Mouse (Mus musculus) G1E (cell line): Measurements from ENCODE around the gene Nup107. TPM values are rescaled to one million over a fixed set of nuclear protein-coding genes. Genes with fewer than 3 reads are reported as not detected.

Experiments used
- ATAC-seq: 2 replicates; pipeline ENCODE4 v1.8.0; 2016; ENCODE audit warnings: mild to moderate bottlenecking; ENCODE audit not compliant: insufficient number of reproducible peaks, poor library complexity, low FRiP score, severe bottlenecking; ENCODE audit errors: extremely low read depth
- DNase-seq: peaks from one replicate; pipeline ENCODE4 v3.0.0; 2012; ENCODE audit warnings: low spot score
- H3K27me3 ChIP-seq: 2 replicates; pipeline ENCODE4 v1.6.1; 2012; ENCODE audit warnings: mild to moderate bottlenecking, low read length, inconsistent platforms; ENCODE audit not compliant: insufficient read depth
- H3K36me3 ChIP-seq: replicated peaks from 2 replicates; pipeline ENCODE3; 2012; ENCODE audit warnings: mild to moderate bottlenecking, inconsistent platforms
- H3K4me1 ChIP-seq: 2 replicates; pipeline ENCODE4 v1.6.1; 2012; ENCODE audit warnings: low read depth, low read length, inconsistent platforms, mixed read lengths; ENCODE audit not compliant: insufficient read depth
- H3K4me3 ChIP-seq: 2 replicates; pipeline ENCODE4 v1.5.1; 2012; ENCODE audit warnings: low read depth, mild to moderate bottlenecking, inconsistent platforms, low read length, moderate library complexity, mixed read lengths
- H3K9me3 ChIP-seq: replicated peaks from 2 replicates; pipeline ENCODE4 v1.6.1; 2012; ENCODE audit warnings: inconsistent platforms
- CTCF ChIP-seq: IDR thresholded peaks from 2 replicates; pipeline ENCODE4 v1.5.1; 2012; ENCODE audit warnings: low read depth, low read length, inconsistent platforms, mixed read lengths
- GATA1 ChIP-seq: IDR thresholded peaks from 2 replicates; pipeline ENCODE4 v1.6.1; 2012; ENCODE audit warnings: borderline replicate concordance, low read length, inconsistent platforms, mixed read lengths
- GATA2 ChIP-seq: IDR thresholded peaks from 2 replicates; pipeline ENCODE4 v1.6.1; 2012; ENCODE audit warnings: low read depth, low read length, inconsistent platforms, borderline replicate concordance
- POLR2AphosphoS5 ChIP-seq: IDR thresholded peaks from 2 replicates; pipeline ENCODE4 v1.6.1; 2012; ENCODE audit warnings: low read depth, low read length, inconsistent platforms; ENCODE audit not compliant: insufficient replicate concordance
- TAL1 ChIP-seq: conservative IDR thresholded peaks from 2 replicates; pipeline ENCODE4 v1.6.1; 2012; ENCODE audit warnings: low read depth, low read length, inconsistent platforms, mixed read lengths
- polyA plus RNA-seq: library from polyadenylated mRNA; stranded (reverse); fragments of >175 nt; gene quantifications from 2 replicates; pipeline ENCODE4 v1.2.3, GENCODE M21; 2012
- total RNA-seq, 2 experiments: library from RNA; stranded (forward) in 1 of 2; stranded (reverse) in 1 of 2; fragments of 200-1000 nt in 1 of 2; fragments of >200 nt in 1 of 2; fragmentation: Nextera tagmentation in 1 of 2; gene quantifications; 2 replicates each; pipeline ENCODE4 v1.2.3; 2014 to 2017

Gene Nup107
- total and polyA plus RNA-seq, 3 experiments: 59.9 to 144 (median 130) TPM

DNA sequence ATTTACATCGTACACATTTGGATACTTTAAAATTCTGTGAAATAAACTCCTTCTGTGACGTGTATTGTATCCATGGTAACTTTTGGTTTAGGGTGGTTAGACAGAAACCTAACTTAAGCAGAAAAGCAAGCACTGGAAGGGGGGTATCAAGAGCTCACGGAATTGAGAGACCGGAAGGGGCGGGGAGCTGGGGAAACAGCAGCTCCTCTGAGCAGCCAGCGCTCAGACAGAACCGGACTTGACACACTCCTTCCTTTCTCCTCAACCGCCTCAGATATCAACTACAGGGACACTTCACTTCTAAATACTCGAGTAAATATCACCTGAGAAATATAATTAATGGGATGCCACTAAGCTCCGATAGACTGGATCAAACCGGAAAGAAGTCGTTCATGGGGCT lies 4.6 kb upstream of the Nup107 start:
- TF ChIP-seq TAL1: no peak
- no peak for TF ChIP-seq GATA1
- Histone ChIP-seq H3K27me3 (no peaks in the 10 kb centered on the region), H3K4me1 (peaks cover 19% of the 10 kb centered on the region), H3K36me3 (no peaks in the 10 kb centered on the region), H3K9me3 (peaks cover 3% of the 10 kb centered on the region; the same call in 1 of the 2 replicates), H3K4me3 (no peak overlapping the region)
- ATAC-seq (no peak), DNase-seq (no peak)

DNA sequence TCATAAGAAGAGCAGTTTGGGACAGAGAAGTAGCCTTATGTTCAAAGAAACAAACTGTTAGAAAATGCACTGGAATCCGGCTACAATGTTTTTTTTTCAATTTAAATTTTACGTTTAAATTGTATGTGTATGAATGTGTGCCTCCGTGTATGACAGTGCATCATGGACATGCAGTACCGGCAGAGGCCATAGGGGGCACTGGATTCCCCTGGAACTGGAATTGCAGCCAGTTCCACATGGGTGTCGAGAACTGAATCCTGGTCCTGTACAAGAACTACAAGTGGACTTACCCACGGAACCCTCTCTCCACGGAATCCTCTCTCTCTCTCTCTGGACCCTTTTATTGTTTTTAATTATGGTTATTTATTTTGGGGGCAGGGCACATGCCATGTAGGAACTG lies 3.7 kb upstream of the Nup107 start:
- Histone ChIP-seq H3K4me3 (no peak overlapping the region), H3K27me3 (no peaks in the 10 kb centered on the region), H3K36me3 (peaks cover 2% of the 10 kb centered on the region), H3K9me3 (peaks cover 3% of the 10 kb centered on the region; the same call in 1 of the 2 replicates), H3K4me1 (peaks cover 25% of the 10 kb centered on the region)
- no peak for TF ChIP-seq POLR2AphosphoS5
- TF ChIP-seq TAL1: no peak
- TF ChIP-seq GATA1: no peak
- TF ChIP-seq CTCF: peak; percentile 72
- TF ChIP-seq GATA2: no peak
- DNase-seq (no peak), ATAC-seq (no peak)

GRCm38 (mm10) chr10:117795206-117795605 lies 2.7 kb upstream of the Nup107 start:
- Histone ChIP-seq H3K9me3 (peaks cover 3% of the 10 kb centered on the region; the same call in 1 of the 2 replicates), H3K27me3 (no peaks in the 10 kb centered on the region), H3K4me1 (peaks cover 35% of the 10 kb centered on the region), H3K36me3 (peaks cover 11% of the 10 kb centered on the region), H3K4me3 (no peak overlapping the region)
- DNase-seq: no peak
- TF ChIP-seq TAL1 (no peak), GATA2 (no peak), POLR2AphosphoS5 (no peak), GATA1 (no peak), CTCF (no peak)
- ATAC-seq: no peak

DNA sequence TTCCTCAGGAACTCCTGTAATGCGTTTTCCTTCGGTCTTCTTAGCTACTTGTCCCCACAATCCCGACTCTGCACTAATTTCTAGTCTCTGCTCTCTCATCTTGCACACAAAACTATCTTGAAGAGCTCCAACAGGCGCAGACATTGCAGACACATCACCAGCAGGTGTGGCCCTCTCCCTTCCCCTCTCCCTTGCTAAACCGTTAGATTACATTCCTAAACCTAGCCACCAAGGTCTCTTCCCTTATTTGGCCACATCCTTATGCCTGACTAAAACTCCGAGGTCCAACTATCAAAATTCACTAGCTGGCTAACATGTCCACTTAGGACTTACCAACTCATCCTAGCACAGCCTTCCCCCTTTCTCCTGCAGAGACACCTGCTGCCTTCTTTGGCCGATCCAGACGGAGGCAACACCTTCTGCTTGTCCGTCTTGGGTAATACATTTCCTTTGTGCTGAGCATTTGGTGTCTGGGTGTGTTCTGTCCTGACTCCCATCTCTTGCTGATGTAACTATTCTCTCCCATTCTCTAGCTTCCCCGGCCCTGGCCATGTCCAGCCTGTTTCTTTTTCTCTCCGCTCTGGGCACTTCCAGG lies 1.0 kb upstream of the Nup107 start:
- ATAC-seq: no peak
- Histone ChIP-seq H3K36me3 (peaks cover 19% of the 10 kb centered on the region), H3K27me3 (no peaks in the 10 kb centered on the region), H3K9me3 (peaks cover 3% of the 10 kb centered on the region; the same call in 1 of the 2 replicates), H3K4me3 (peak overlapping the region; percentile 98; the same call in 1 of the 2 replicates), H3K4me1 (peaks cover 37% of the 10 kb centered on the region)
- DNase-seq: no peak
- TF ChIP-seq GATA1: no peak
- TF ChIP-seq GATA2: no peak
- TF ChIP-seq TAL1: no peak
- TF ChIP-seq POLR2AphosphoS5: no peak
- TF ChIP-seq CTCF: no peak

GRCm38 (mm10) chr10:117791171-117791470 lies 1.4 kb downstream of the Nup107 start:
- Histone ChIP-seq H3K27me3 (no peaks in the 10 kb centered on the region), H3K36me3 (peaks cover 41% of the 10 kb centered on the region), H3K9me3 (0 out of 2 replicates have a peak, but pooled peaks cover under 1% of the 10 kb centered on the region), H3K4me3 (peak overlapping the region; percentile 98), H3K4me1 (peaks cover 35% of the 10 kb centered on the region)
- ATAC-seq: no peak
- TF ChIP-seq CTCF: no peak
- no peak for DNase-seq

DNA sequence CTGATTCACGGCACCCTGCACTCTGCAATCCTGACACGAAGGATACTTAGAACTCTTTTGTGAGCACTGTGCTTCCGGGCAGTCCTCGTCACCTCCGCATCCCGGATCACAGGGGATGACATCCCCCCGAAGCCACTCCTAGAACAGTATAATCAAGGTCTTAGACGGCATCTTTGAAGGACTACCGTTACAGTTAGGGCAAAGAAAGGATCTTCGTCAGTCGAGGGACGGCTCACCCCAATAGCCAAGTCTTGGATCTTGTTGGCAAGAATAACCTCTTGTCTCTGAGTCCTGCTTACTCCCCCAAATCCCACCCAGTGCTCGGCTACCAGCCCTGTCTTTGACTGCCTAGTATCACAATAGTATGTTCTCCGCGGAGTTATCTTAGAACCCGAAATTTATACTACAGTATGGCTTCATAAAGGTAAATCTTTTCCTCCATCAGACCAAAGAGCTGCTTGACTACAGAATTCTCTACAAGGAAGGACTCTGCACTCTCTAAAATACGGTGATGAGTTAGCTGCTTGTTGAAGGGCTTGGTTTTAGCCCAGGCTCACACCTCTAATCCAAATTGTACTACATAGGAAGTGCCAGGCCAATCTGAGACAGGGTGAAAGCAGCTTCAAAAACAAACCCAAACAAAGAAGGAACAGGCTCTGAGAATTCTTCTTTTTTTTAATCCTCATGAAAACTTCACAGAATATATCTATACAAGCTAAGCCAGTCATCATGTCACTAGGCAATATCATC lies 1.9 kb downstream of the Nup107 start:
- Histone ChIP-seq H3K4me3 (peak overlapping the region; percentile 98; the same call in 1 of the 2 replicates), H3K4me1 (peaks cover 35% of the 10 kb centered on the region), H3K9me3 (no peaks in the 10 kb centered on the region), H3K27me3 (no peaks in the 10 kb centered on the region), H3K36me3 (peaks cover 46% of the 10 kb centered on the region)
- no peak for DNase-seq
- TF ChIP-seq CTCF: no peak
- no peak for TF ChIP-seq POLR2AphosphoS5
- no peak for TF ChIP-seq TAL1
- no peak for ATAC-seq

GRCm38 (mm10) chr10:117790011-117790410 lies 2.5 kb downstream of the Nup107 start:
- Histone ChIP-seq H3K9me3 (no peaks in the 10 kb centered on the region), H3K4me3 (no peak overlapping the region), H3K27me3 (no peaks in the 10 kb centered on the region), H3K36me3 (peaks cover 52% of the 10 kb centered on the region), H3K4me1 (peaks cover 33% of the 10 kb centered on the region)
- DNase-seq (no peak), ATAC-seq (no peak)
- no peak for TF ChIP-seq TAL1
- TF ChIP-seq GATA2: no peak
